Mouse (Mus musculus): ENCODE measurements around the gene Acat1. TPM values are rescaled to one million over a fixed set of nuclear protein-coding genes. Genes with fewer than 3 reads are reported as not detected.

Gene Acat1
- total and polyA plus RNA-seq, 2 experiments from 2014 or later = 164 to 199 TPM

GRCm38 (mm10) chr9:53604954-53605353 is 5.2 kb downstream of the Acat1 start:
- no peak overlapping the region for H3K4me3 ChIP-seq (ENCODE audit: low read depth, low read length)
- H3K4me1 ChIP-seq (ENCODE audit: insufficient read depth) = peaks cover 6% of the 10 kb centered on the region
- H3K27ac ChIP-seq (ENCODE audit: low read depth, low read length) = no peak overlapping the region
- H3K9me3 ChIP-seq (ENCODE audit: low read length) = no peaks in the 10 kb centered on the region
- no peaks in the 10 kb centered on the region for H3K36me3 ChIP-seq (ENCODE audit: insufficient read depth)
- TF ChIP-seq CTCF (IDR thresholded peaks at IDR 0.05; ENCODE audit: low read depth) = no peak
- WGBS = 91% methylated on average over 5 of the region's 5 CpGs
- DNase-seq (no peak), ATAC-seq (no peak)
- no peak overlapping the region for H3K4me2 ChIP-seq (ENCODE audit: low read depth)
- H3K27me3 ChIP-seq (ENCODE audit: insufficient read depth, low read length) = no peaks in the 10 kb centered on the region
- H3K9ac ChIP-seq = no peak overlapping the region

GRCm38 (mm10) chr9:53603849-53604248 is 6.3 kb downstream of the Acat1 start:
- Histone ChIP-seq H3K4me3 (ENCODE audit: low read depth, low read length) (no peak overlapping the region), H3K4me1 (ENCODE audit: insufficient read depth) (peaks cover under 1% of the 10 kb centered on the region; the same call in 1 of the 2 replicates), H3K27me3 (ENCODE audit: insufficient read depth, low read length) (no peaks in the 10 kb centered on the region), H3K9me3 (ENCODE audit: low read length) (no peaks in the 10 kb centered on the region), H3K4me2 (ENCODE audit: low read depth) (no peak overlapping the region), H3K27ac (ENCODE audit: low read depth, low read length) (no peak overlapping the region), H3K36me3 (ENCODE audit: insufficient read depth) (no peaks in the 10 kb centered on the region), H3K9ac (no peak overlapping the region)
- no peak for TF ChIP-seq CTCF (IDR thresholded peaks at IDR 0.05; ENCODE audit: low read depth)
- ATAC-seq = no peak
- no peak for DNase-seq
- WGBS = 90% methylated on average over 3 of the region's 3 CpGs

- no peak for TF ChIP-seq CTCF (IDR thresholded peaks at IDR 0.05; ENCODE audit: low read depth)
- ATAC-seq (no peak), DNase-seq (no peak)
- Histone ChIP-seq H3K4me1 (ENCODE audit: insufficient read depth) (no peaks in the 10 kb centered on the region), H3K27ac (ENCODE audit: low read depth, low read length) (no peak overlapping the region), H3K4me3 (ENCODE audit: low read depth, low read length) (no peak overlapping the region), H3K9ac (no peak overlapping the region), H3K9me3 (ENCODE audit: low read length) (no peaks in the 10 kb centered on the region), H3K27me3 (ENCODE audit: insufficient read depth, low read length) (no peaks in the 10 kb centered on the region), H3K36me3 (ENCODE audit: insufficient read depth) (no peaks in the 10 kb centered on the region), H3K4me2 (ENCODE audit: low read depth) (no peak overlapping the region)
- 82% methylated on average over 1 of the region's 1 CpGs for WGBS
Observed at GRCm38 (mm10) chr9:53603384-53603783, 6.8 kb downstream of the Acat1 start.

GRCm38 (mm10) chr9:53601541-53601940 is 8.6 kb downstream of the Acat1 start:
- Histone ChIP-seq H3K4me1 (ENCODE audit: insufficient read depth) (no peaks in the 10 kb centered on the region), H3K9ac (no peak overlapping the region), H3K4me2 (ENCODE audit: low read depth) (no peak overlapping the region), H3K27me3 (ENCODE audit: insufficient read depth, low read length) (no peaks in the 10 kb centered on the region), H3K4me3 (ENCODE audit: low read depth, low read length) (no peak overlapping the region), H3K27ac (ENCODE audit: low read depth, low read length) (no peak overlapping the region), H3K9me3 (ENCODE audit: low read length) (no peaks in the 10 kb centered on the region), H3K36me3 (ENCODE audit: insufficient read depth) (no peaks in the 10 kb centered on the region; the same call in 1 of the 2 replicates)
- TF ChIP-seq CTCF (IDR thresholded peaks at IDR 0.05; ENCODE audit: low read depth) = no peak
- DNase-seq (no peak), ATAC-seq (no peak)
- WGBS = 90% methylated on average over 2 of the region's 2 CpGs

GRCm38 (mm10) chr9:53598631-53599030 is 11.6 kb downstream of the Acat1 start:
- Histone ChIP-seq H3K27ac (ENCODE audit: low read depth, low read length) (no peak overlapping the region), H3K4me3 (ENCODE audit: low read depth, low read length) (no peak overlapping the region), H3K4me1 (ENCODE audit: insufficient read depth) (no peaks in the 10 kb centered on the region), H3K9me3 (ENCODE audit: low read length) (no peaks in the 10 kb centered on the region), H3K36me3 (ENCODE audit: insufficient read depth) (peaks cover 7% of the 10 kb centered on the region), H3K27me3 (ENCODE audit: insufficient read depth, low read length) (no peaks in the 10 kb centered on the region), H3K4me2 (ENCODE audit: low read depth) (no peak overlapping the region), H3K9ac (no peak overlapping the region)
- 79% methylated on average over 6 of the region's 6 CpGs for WGBS
- DNase-seq (no peak), ATAC-seq (no peak)
- TF ChIP-seq CTCF (IDR thresholded peaks at IDR 0.05; ENCODE audit: low read depth) = no peak

- H3K36me3 ChIP-seq (ENCODE audit: insufficient read depth) = peaks cover 22% of the 10 kb centered on the region
- WGBS = 89% methylated on average over 4 of the region's 4 CpGs
- H3K4me1 ChIP-seq (ENCODE audit: insufficient read depth) = no peaks in the 10 kb centered on the region
- no peak overlapping the region for H3K4me3 ChIP-seq (ENCODE audit: low read depth, low read length)
- DNase-seq = no peak
- H3K27ac ChIP-seq (ENCODE audit: low read depth, low read length) = no peak overlapping the region
- H3K9ac ChIP-seq = no peak overlapping the region
- ATAC-seq = no peak
- no peak overlapping the region for H3K4me2 ChIP-seq (ENCODE audit: low read depth)
- TF ChIP-seq CTCF (IDR thresholded peaks at IDR 0.05; ENCODE audit: low read depth) = no peak
- no peaks in the 10 kb centered on the region for H3K27me3 ChIP-seq (ENCODE audit: insufficient read depth, low read length)
- no peaks in the 10 kb centered on the region for H3K9me3 ChIP-seq (ENCODE audit: low read length)
Observed at GRCm38 (mm10) chr9:53596971-53597600, 13.1 kb downstream of the Acat1 start.

GRCm38 (mm10) chr9:53594764-53595163 is 15.4 kb downstream of the Acat1 start:
- 4% methylated on average over 3 of the region's 3 CpGs for WGBS
- Histone ChIP-seq H3K4me3 (ENCODE audit: low read depth, low read length) (no peak overlapping the region), H3K27ac (ENCODE audit: low read depth, low read length) (no peak overlapping the region), H3K9me3 (ENCODE audit: low read length) (no peaks in the 10 kb centered on the region), H3K27me3 (ENCODE audit: insufficient read depth, low read length) (no peaks in the 10 kb centered on the region), H3K4me2 (ENCODE audit: low read depth) (no peak overlapping the region), H3K36me3 (ENCODE audit: insufficient read depth) (peaks cover 45% of the 10 kb centered on the region), H3K9ac (no peak overlapping the region), H3K4me1 (ENCODE audit: insufficient read depth) (no peaks in the 10 kb centered on the region)
- peak; percentile 81 for TF ChIP-seq CTCF (IDR thresholded peaks at IDR 0.05; ENCODE audit: low read depth)
- ATAC-seq (peak; percentile 64; the same call in 1 of the 2 replicates), DNase-seq (peak; percentile 57)

All from forebrain, postnatal 0 days (tissue).